ENCODE assay signal across 8 mouse cellular contexts in genomic region chr2:49451637-49452211, GRCm38 (mm10). TPM values are rescaled to one million over a fixed set of nuclear protein-coding genes. Genes with fewer than 3 reads are reported as not detected.
DNase-seq lines count a peak whose midpoint lies in the region; ATAC-seq and TF ChIP-seq lines count a peak whose summit lies in the region.

No protein-coding gene starts in this region.

- no peaks in the 10 kb centered on the region for H3K36me3 ChIP-seq in heart, embryonic 13.5 days
- no peaks in the 10 kb centered on the region for H3K36me3 ChIP-seq in liver, embryonic 12.5 days
- H3K36me3 ChIP-seq in stomach, postnatal 0 days (ENCODE audit: control insufficient read depth, insufficient read depth, low read length) = no peaks in the 10 kb centered on the region

- peak overlapping the region; percentile 95 for H3K4me2 ChIP-seq in heart, embryonic 13.5 days
- H3K4me2 ChIP-seq in liver, embryonic 12.5 days = peak overlapping the region; percentile 94
- H3K4me2 ChIP-seq in stomach, postnatal 0 days (replicated peaks; ENCODE audit: low read depth) = peak overlapping the region; percentile 96

- peak; percentile 53 for TF ChIP-seq CTCF in stomach, postnatal 0 days (IDR thresholded peaks at IDR 0.05; ENCODE audit: low read depth)

- peak overlapping the region; percentile 100 for H3K27ac ChIP-seq in brown adipose tissue, adult 24 weeks (replicated peaks; ENCODE audit: low read depth, low read length)
- peak overlapping the region; percentile 98 for H3K27ac ChIP-seq in heart, embryonic 13.5 days (replicated peaks)
- H3K27ac ChIP-seq in liver, embryonic 12.5 days = peak overlapping the region; percentile 97
- peak overlapping the region; percentile 99 for H3K27ac ChIP-seq in stomach, postnatal 0 days (replicated peaks)

- WGBS in heart, embryonic 13.5 days = under 1% methylated on average over 46 of the region's 64 CpGs
- under 1% methylated on average over 37 of the region's 64 CpGs for WGBS in liver, embryonic 12.5 days (ENCODE audit: insufficient replicate concordance)
- WGBS in stomach, postnatal 0 days = 1% methylated on average over 38 of the region's 64 CpGs

- H3K27me3 ChIP-seq in heart, embryonic 13.5 days (replicated peaks) = no peaks in the 10 kb centered on the region; the same call in 1 of the 2 replicates
- peaks cover 11% of the 10 kb centered on the region; the same call in 1 of the 2 replicates for H3K27me3 ChIP-seq in liver, embryonic 12.5 days (replicated peaks)
- H3K27me3 ChIP-seq in stomach, postnatal 0 days (ENCODE audit: control insufficient read depth, insufficient read depth, low read length) = no peaks in the 10 kb centered on the region

- peak; percentile 73 for ATAC-seq in CD4-positive, CD25-positive, alpha-beta regulatory T cell, adult 4 months
- ATAC-seq in heart, embryonic 13.5 days (ENCODE audit: extremely low read depth, insufficient number of reproducible peaks, low FRiP score, low TSS enrichment) = peak; percentile 82
- peak; percentile 79 for ATAC-seq in liver, embryonic 12.5 days
- ATAC-seq in stomach, postnatal 0 days (ENCODE audit: low FRiP score, low TSS enrichment) = peak; percentile 94

- peak overlapping the region; percentile 97 for H3K4me3 ChIP-seq in brown adipose tissue, adult 24 weeks (ENCODE audit: insufficient read depth, low read depth, low read length)
- H3K4me3 ChIP-seq in heart, embryonic 13.5 days = peak overlapping the region; percentile 99
- H3K4me3 ChIP-seq in liver, embryonic 12.5 days = peak overlapping the region; percentile 96
- peak overlapping the region; percentile 91 for H3K4me3 ChIP-seq in stomach, postnatal 0 days (ENCODE audit: low read depth, low read length)

- TF ChIP-seq EP300 in stomach, postnatal 0 days (optimal IDR thresholded peaks at IDR 0.05) = peak; percentile 73

- peak; percentile 23 for DNase-seq in fat pad, adult 2 months (ENCODE audit: extremely low read depth, low read depth, low spot score)
- DNase-seq in kidney, postnatal 10 days = peak; percentile 95
- peak; percentile 93 for DNase-seq in natural killer cell, adult 2 months (ENCODE audit: low spot score in 2 of 2)
- peak; percentile 94 for DNase-seq in stomach, postnatal 0 days (ENCODE audit: low spot score)

- H3K9ac ChIP-seq in heart, embryonic 13.5 days = peak overlapping the region; percentile 98
- H3K9ac ChIP-seq in liver, embryonic 12.5 days = peak overlapping the region; percentile 92
- peak overlapping the region; percentile 99 for H3K9ac ChIP-seq in stomach, postnatal 0 days (ENCODE audit: low read length)

- H3K9me3 ChIP-seq in heart, embryonic 13.5 days = no peaks in the 10 kb centered on the region
- no peaks in the 10 kb centered on the region for H3K9me3 ChIP-seq in liver, embryonic 12.5 days (replicated peaks)
- H3K9me3 ChIP-seq in stomach, postnatal 0 days (ENCODE audit: control insufficient read depth, low read length) = no peaks in the 10 kb centered on the region

- peaks cover 2% of the 10 kb centered on the region for H3K4me1 ChIP-seq in brown adipose tissue, adult 24 weeks (ENCODE audit: control insufficient read depth, insufficient read depth, insufficient read length, low read length)
- H3K4me1 ChIP-seq in heart, embryonic 13.5 days = peaks cover 27% of the 10 kb centered on the region
- peaks cover 14% of the 10 kb centered on the region for H3K4me1 ChIP-seq in liver, embryonic 12.5 days
- no peaks in the 10 kb centered on the region for H3K4me1 ChIP-seq in stomach, postnatal 0 days (replicated peaks; ENCODE audit: control insufficient read depth, insufficient read depth)

RNA-seq across cellular contexts. Expression of gene Epc2, which starts 0.4 kb away (rescaled TPM):
- 10 to 100 TPM; 11.0 to 12.5 TPM for polyA plus RNA-seq in CD4-positive, CD25-positive, alpha-beta regulatory T cell, adult 4 months (2017; shearing (Covaris generic))
- polyA plus RNA-seq in brown adipose tissue, adult 24 weeks (2012; ENCODE audit: insufficient read depth, insufficient read length, missing spikeins) = 8.0 and 9.0 TPM in 2 replicates
- polyA plus RNA-seq in heart, embryonic 13.5 days (2015; fragmentation: Nextera tagmentation; extraction: Ambion mirVana) = 3.8 and 4.8 TPM in 2 replicates
- polyA plus RNA-seq in liver, embryonic 12.5 days (2016; fragmentation: Nextera tagmentation; extraction: Ambion mirVana) = 2.8 and 3.1 TPM in 2 replicates
- polyA plus RNA-seq in stomach, postnatal 0 days (2015; fragmentation: Nextera tagmentation; extraction: Ambion mirVana) = 2.8 and 2.9 TPM in 2 replicates

Comparison
In these comparisons a context has a peak if more than half of its experiments do, and no peak if none do; other contexts are left out.
1. Peak in every context shown above with its lines: DNase-seq, ATAC-seq, H3K4me3 ChIP-seq and H3K27ac ChIP-seq.
2. DNase-seq: peak in every context shown above with its lines; median percentile 95 in kidney, postnatal 10 days; 94 in stomach, postnatal 0 days; 93 in natural killer cell, adult 2 months; 23 in fat pad, adult 2 months.